In genomic region chr5:92759156-92759745, GRCm38 (mm10) we compare ENCODE assay signal across 12 mouse cellular contexts.
"Had no signal": no experiment of that assay in that cellular context is flagged by ENCODE, and none has a peak within 500 bp of the region (broad histone marks: within the 10 kb centered on the region; RNA-seq: fewer than 3 reads in every experiment).

No protein-coding gene starts in this region.

- DNase-seq: kidney, adult 11 months; lung, adult 2 months; lung, postnatal 36 days; right cerebral cortex, postnatal 14 days; thymus, postnatal 4 days had no signal

- H3K27ac ChIP-seq: left cerebral cortex, adult 2 months; limb, embryonic 10.5 days; liver, embryonic 15.5 days; midbrain, embryonic 13.5 days; stomach, embryonic 15.5 days had no signal

- H3K4me1 ChIP-seq: liver, embryonic 15.5 days; midbrain, embryonic 13.5 days; stomach, embryonic 15.5 days had no signal

- H3K36me3 ChIP-seq: limb, embryonic 10.5 days; liver, embryonic 15.5 days; midbrain, embryonic 13.5 days; stomach, embryonic 15.5 days had no signal

- ATAC-seq: lung, postnatal 0 days; midbrain, embryonic 13.5 days had no signal

- H3K4me2 ChIP-seq: liver, embryonic 11.5 days; liver, embryonic 15.5 days; midbrain, embryonic 13.5 days; stomach, embryonic 15.5 days had no signal

- H3K9me3 ChIP-seq: limb, embryonic 10.5 days; liver, embryonic 15.5 days; midbrain, embryonic 13.5 days; stomach, embryonic 15.5 days had no signal

- H3K4me3 ChIP-seq: left cerebral cortex, adult 2 months; limb, embryonic 10.5 days; liver, embryonic 15.5 days; midbrain, embryonic 13.5 days; stomach, embryonic 15.5 days had no signal

- H3K27me3 ChIP-seq: liver, embryonic 15.5 days; midbrain, embryonic 13.5 days; stomach, embryonic 15.5 days had no signal

- H3K9ac ChIP-seq: liver, embryonic 15.5 days; midbrain, embryonic 13.5 days; stomach, embryonic 15.5 days had no signal
